Mouse (Mus musculus): ENCODE results near the gene Schip1. TPM values are rescaled to one million over a fixed set of nuclear protein-coding genes. Genes with fewer than 3 reads are reported as not detected.

Gene Schip1
- polyA plus RNA-seq, 1 experiment from 2014 or later = 188 TPM

- H3K27ac ChIP-seq (ENCODE audit: low read depth, low read length) = no peak overlapping the region
- no peak overlapping the region for H3K9ac ChIP-seq (replicated peaks; ENCODE audit: low read depth, low read length)
- 75% methylated on average over 9 of the region's 9 CpGs for WGBS
- no peak overlapping the region for H3K4me3 ChIP-seq (ENCODE audit: low read depth, low read length)
- no peaks in the 10 kb centered on the region for H3K27me3 ChIP-seq (ENCODE audit: control insufficient read depth, insufficient read depth, low read length)
- no peaks in the 10 kb centered on the region for H3K9me3 ChIP-seq (ENCODE audit: control insufficient read depth, low read length)
- H3K4me2 ChIP-seq (ENCODE audit: low read depth, low read length) = no peak overlapping the region
- H3K36me3 ChIP-seq (ENCODE audit: control insufficient read depth, insufficient read depth, low read length) = no peaks in the 10 kb centered on the region
- H3K4me1 ChIP-seq (ENCODE audit: control insufficient read depth, insufficient read depth, low read length) = peaks cover 30% of the 10 kb centered on the region
- no peak for ATAC-seq (ENCODE audit: low read depth)
Observed at GRCm38 (mm10) chr3:68589220-68589840, 524.7 kb downstream of the Schip1 start.

- no peak overlapping the region for H3K9ac ChIP-seq (replicated peaks; ENCODE audit: low read depth, low read length)
- peaks cover 29% of the 10 kb centered on the region for H3K4me1 ChIP-seq (ENCODE audit: control insufficient read depth, insufficient read depth, low read length)
- WGBS = 34% methylated on average over 8 of the region's 8 CpGs
- no peaks in the 10 kb centered on the region for H3K27me3 ChIP-seq (ENCODE audit: control insufficient read depth, insufficient read depth, low read length)
- H3K4me2 ChIP-seq (ENCODE audit: low read depth, low read length) = no peak overlapping the region; the same call in 1 of the 2 replicates
- H3K27ac ChIP-seq (ENCODE audit: low read depth, low read length) = no peak overlapping the region
- no peaks in the 10 kb centered on the region for H3K9me3 ChIP-seq (ENCODE audit: control insufficient read depth, low read length)
- no peak overlapping the region for H3K4me3 ChIP-seq (ENCODE audit: low read depth, low read length)
- no peaks in the 10 kb centered on the region for H3K36me3 ChIP-seq (ENCODE audit: control insufficient read depth, insufficient read depth, low read length)
- peak; percentile 36; the same call in 1 of the 2 replicates for ATAC-seq (ENCODE audit: low read depth)
Observed at GRCm38 (mm10) chr3:68590436-68590835, 525.8 kb downstream of the Schip1 start.

DNA sequence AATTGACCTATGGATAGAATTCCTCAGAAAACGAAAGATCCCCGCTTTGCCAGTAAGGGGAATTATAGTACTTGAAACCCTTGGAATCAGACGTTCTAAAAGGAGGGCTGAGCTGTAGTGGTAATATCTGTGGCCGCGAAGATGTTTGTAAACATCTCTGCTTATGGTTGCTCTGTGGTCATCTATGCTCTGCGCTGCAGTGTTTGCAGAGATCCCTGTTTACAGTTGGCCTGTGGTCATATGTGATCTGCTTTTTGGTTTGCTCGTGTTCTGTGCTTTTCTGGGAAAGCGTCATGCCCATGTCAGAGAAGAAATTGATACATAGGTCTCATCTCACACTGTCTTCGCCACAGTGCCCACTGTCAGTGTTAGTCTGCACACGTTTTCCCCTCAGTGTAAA lies 528.0 kb downstream of the Schip1 start:
- 85% methylated on average over 10 of the region's 10 CpGs for WGBS
- Histone ChIP-seq H3K27ac (ENCODE audit: low read depth, low read length) (no peak overlapping the region), H3K9ac (replicated peaks; ENCODE audit: low read depth, low read length) (no peak overlapping the region), H3K9me3 (ENCODE audit: control insufficient read depth, low read length) (no peaks in the 10 kb centered on the region), H3K4me3 (ENCODE audit: low read depth, low read length) (no peak overlapping the region), H3K4me2 (ENCODE audit: low read depth, low read length) (no peak overlapping the region), H3K4me1 (ENCODE audit: control insufficient read depth, insufficient read depth, low read length) (peaks cover 20% of the 10 kb centered on the region), H3K27me3 (ENCODE audit: control insufficient read depth, insufficient read depth, low read length) (no peaks in the 10 kb centered on the region), H3K36me3 (ENCODE audit: control insufficient read depth, insufficient read depth, low read length) (no peaks in the 10 kb centered on the region)
- no peak for ATAC-seq (ENCODE audit: low read depth)

- ATAC-seq (ENCODE audit: low read depth) = no peak
- WGBS = 65% methylated on average over 12 of the region's 12 CpGs
- Histone ChIP-seq H3K9ac (replicated peaks; ENCODE audit: low read depth, low read length) (no peak overlapping the region), H3K4me3 (ENCODE audit: low read depth, low read length) (no peak overlapping the region), H3K27me3 (ENCODE audit: control insufficient read depth, insufficient read depth, low read length) (no peaks in the 10 kb centered on the region), H3K27ac (ENCODE audit: low read depth, low read length) (no peak overlapping the region), H3K36me3 (ENCODE audit: control insufficient read depth, insufficient read depth, low read length) (no peaks in the 10 kb centered on the region), H3K4me1 (ENCODE audit: control insufficient read depth, insufficient read depth, low read length) (peaks cover 13% of the 10 kb centered on the region), H3K9me3 (ENCODE audit: control insufficient read depth, low read length) (no peaks in the 10 kb centered on the region), H3K4me2 (ENCODE audit: low read depth, low read length) (no peak overlapping the region)
Observed at GRCm38 (mm10) chr3:68593073-68593867, 528.7 kb downstream of the Schip1 start.

- Histone ChIP-seq H3K9ac (replicated peaks; ENCODE audit: low read depth, low read length) (no peak overlapping the region), H3K4me3 (ENCODE audit: low read depth, low read length) (no peak overlapping the region), H3K27ac (ENCODE audit: low read depth, low read length) (no peak overlapping the region), H3K36me3 (ENCODE audit: control insufficient read depth, insufficient read depth, low read length) (no peaks in the 10 kb centered on the region), H3K4me1 (ENCODE audit: control insufficient read depth, insufficient read depth, low read length) (peaks cover 10% of the 10 kb centered on the region), H3K27me3 (ENCODE audit: control insufficient read depth, insufficient read depth, low read length) (no peaks in the 10 kb centered on the region), H3K4me2 (ENCODE audit: low read depth, low read length) (no peak overlapping the region), H3K9me3 (ENCODE audit: control insufficient read depth, low read length) (no peaks in the 10 kb centered on the region)
- no peak for ATAC-seq (ENCODE audit: low read depth)
- WGBS = 64% methylated on average over 10 of the region's 10 CpGs
Observed at GRCm38 (mm10) chr3:68595316-68595925, 530.8 kb downstream of the Schip1 start.

DNA sequence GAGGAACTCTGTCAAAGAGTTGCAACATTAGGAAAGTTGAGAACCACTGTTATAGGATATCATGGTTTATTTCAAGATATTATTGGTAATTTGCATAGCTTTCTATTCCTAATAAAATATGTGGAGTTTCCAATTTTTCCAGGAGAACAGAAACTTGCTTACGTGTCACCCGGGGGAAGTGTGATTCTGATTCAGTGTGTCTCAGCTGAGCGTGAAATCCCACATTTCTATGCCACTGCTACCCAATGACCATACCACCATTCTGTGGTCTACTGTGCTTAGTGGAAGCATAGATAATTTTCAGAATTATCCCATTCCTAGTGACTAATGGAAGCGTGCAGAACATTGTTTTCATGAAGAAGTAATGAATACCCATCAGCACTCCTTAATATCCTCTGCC lies 532.3 kb downstream of the Schip1 start:
- no peak overlapping the region for H3K27ac ChIP-seq (ENCODE audit: low read depth, low read length)
- no peak for ATAC-seq (ENCODE audit: low read depth)
- no peak overlapping the region for H3K4me2 ChIP-seq (ENCODE audit: low read depth, low read length)
- H3K36me3 ChIP-seq (ENCODE audit: control insufficient read depth, insufficient read depth, low read length) = no peaks in the 10 kb centered on the region
- H3K9me3 ChIP-seq (ENCODE audit: control insufficient read depth, low read length) = no peaks in the 10 kb centered on the region
- no peaks in the 10 kb centered on the region for H3K27me3 ChIP-seq (ENCODE audit: control insufficient read depth, insufficient read depth, low read length)
- peaks cover 8% of the 10 kb centered on the region for H3K4me1 ChIP-seq (ENCODE audit: control insufficient read depth, insufficient read depth, low read length)
- H3K9ac ChIP-seq (replicated peaks; ENCODE audit: low read depth, low read length) = no peak overlapping the region
- no peak overlapping the region for H3K4me3 ChIP-seq (ENCODE audit: low read depth, low read length)
- 91% methylated on average over 4 of the region's 4 CpGs for whole genome bisulfite sequencing

- Histone ChIP-seq H3K27me3 (ENCODE audit: control insufficient read depth, insufficient read depth, low read length) (no peaks in the 10 kb centered on the region), H3K9ac (replicated peaks; ENCODE audit: low read depth, low read length) (no peak overlapping the region), H3K27ac (ENCODE audit: low read depth, low read length) (no peak overlapping the region), H3K36me3 (ENCODE audit: control insufficient read depth, insufficient read depth, low read length) (no peaks in the 10 kb centered on the region), H3K4me2 (ENCODE audit: low read depth, low read length) (no peak overlapping the region), H3K9me3 (ENCODE audit: control insufficient read depth, low read length) (no peaks in the 10 kb centered on the region), H3K4me3 (ENCODE audit: low read depth, low read length) (no peak overlapping the region), H3K4me1 (ENCODE audit: control insufficient read depth, insufficient read depth, low read length) (peaks cover 12% of the 10 kb centered on the region)
- no peak for ATAC-seq (ENCODE audit: low read depth)
- WGBS = 60% methylated on average over 9 of the region's 9 CpGs
Observed at GRCm38 (mm10) chr3:68602891-68603290, 538.3 kb downstream of the Schip1 start.

GRCm38 (mm10) chr3:68604467-68604866 lies 539.9 kb downstream of the Schip1 start:
- Histone ChIP-seq H3K4me1 (ENCODE audit: control insufficient read depth, insufficient read depth, low read length) (peaks cover 16% of the 10 kb centered on the region), H3K9me3 (ENCODE audit: control insufficient read depth, low read length) (no peaks in the 10 kb centered on the region), H3K36me3 (ENCODE audit: control insufficient read depth, insufficient read depth, low read length) (no peaks in the 10 kb centered on the region), H3K27ac (ENCODE audit: low read depth, low read length) (peak overlapping the region; percentile 34; the same call in 1 of the 2 replicates), H3K4me3 (ENCODE audit: low read depth, low read length) (no peak overlapping the region), H3K4me2 (ENCODE audit: low read depth, low read length) (no peak overlapping the region), H3K9ac (replicated peaks; ENCODE audit: low read depth, low read length) (no peak overlapping the region), H3K27me3 (ENCODE audit: control insufficient read depth, insufficient read depth, low read length) (no peaks in the 10 kb centered on the region)
- WGBS = 56% methylated on average over 10 of the region's 10 CpGs
- ATAC-seq (ENCODE audit: low read depth) = no peak

DNA sequence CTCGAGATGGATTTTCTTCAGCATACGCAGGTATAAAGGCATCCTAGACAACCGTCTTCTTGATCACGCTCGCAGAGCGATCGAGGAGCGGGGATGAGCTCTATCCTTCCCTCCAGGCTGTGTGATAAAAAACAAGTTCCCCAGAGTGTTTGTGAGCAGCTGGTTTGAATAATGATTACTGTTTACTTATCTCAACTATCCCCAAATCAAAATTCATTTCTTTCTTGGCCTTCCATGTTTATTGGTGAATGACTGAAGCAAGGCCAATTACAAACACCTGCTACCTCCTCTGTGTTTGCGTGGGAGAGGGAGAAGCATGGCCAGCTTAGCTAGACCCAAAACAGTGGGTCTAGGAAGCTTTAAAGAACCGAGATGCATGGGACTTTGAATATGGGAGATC lies 540.4 kb downstream of the Schip1 start:
- Histone ChIP-seq H3K9ac (replicated peaks; ENCODE audit: low read depth, low read length) (no peak overlapping the region), H3K9me3 (ENCODE audit: control insufficient read depth, low read length) (no peaks in the 10 kb centered on the region), H3K4me2 (ENCODE audit: low read depth, low read length) (no peak overlapping the region), H3K27me3 (ENCODE audit: control insufficient read depth, insufficient read depth, low read length) (no peaks in the 10 kb centered on the region), H3K36me3 (ENCODE audit: control insufficient read depth, insufficient read depth, low read length) (no peaks in the 10 kb centered on the region), H3K4me3 (ENCODE audit: low read depth, low read length) (no peak overlapping the region), H3K4me1 (ENCODE audit: control insufficient read depth, insufficient read depth, low read length) (peaks cover 16% of the 10 kb centered on the region), H3K27ac (ENCODE audit: low read depth, low read length) (no peak overlapping the region)
- ATAC-seq (ENCODE audit: low read depth) = peak; percentile 67; the same call in 1 of the 2 replicates
- 37% methylated on average over 10 of the region's 10 CpGs for WGBS
